Mouse (Mus musculus): ENCODE data around the gene Dock2.

- TF ChIP-seq CTCF (IDR thresholded peaks at IDR 0.05; ENCODE audit: extremely low read depth, insufficient read depth, insufficient read length, insufficient replicate concordance) (no peak), POLR2A (IDR thresholded peaks at IDR 0.05; ENCODE audit: low read depth, low read length) (no peak)
Observed at GRCm38 (mm10) chr11:34272016-34272415, 511.7 kb downstream of the Dock2 start.

All from spleen, adult 2 months (tissue).